Mouse (Mus musculus): ENCODE measurements around the gene Pde6d. TPM values are rescaled to one million over a fixed set of nuclear protein-coding genes. Genes with fewer than 3 reads are reported as not detected.

The Pde6d gene
- total RNA-seq, 1 experiment from 2014 or later: 4.1 TPM

GRCm38 (mm10) chr1:86509410-86509809 lies 73.0 kb downstream of the Pde6d start:
- peak; percentile 94 for ATAC-seq (replicated peaks; ENCODE audit: insufficient number of reproducible peaks, low FRiP score, low TSS enrichment, poor library complexity, severe bottlenecking)

GRCm38 (mm10) chr1:86507866-86508265 lies 74.6 kb downstream of the Pde6d start:
- ATAC-seq (replicated peaks; ENCODE audit: insufficient number of reproducible peaks, low FRiP score, low TSS enrichment, poor library complexity, severe bottlenecking): no peak

GRCm38 (mm10) chr1:86506420-86506819 lies 76.0 kb downstream of the Pde6d start:
- ATAC-seq (replicated peaks; ENCODE audit: insufficient number of reproducible peaks, low FRiP score, low TSS enrichment, poor library complexity, severe bottlenecking): no peak

- ATAC-seq (replicated peaks; ENCODE audit: insufficient number of reproducible peaks, low FRiP score, low TSS enrichment, poor library complexity, severe bottlenecking): no peak
These were observed 77.0 kb downstream of the Pde6d start for GRCm38 (mm10) chr1:86505461-86505860.

GRCm38 (mm10) chr1:86504697-86505421 lies 77.6 kb downstream of the Pde6d start:
- no peak for ATAC-seq (replicated peaks; ENCODE audit: insufficient number of reproducible peaks, low FRiP score, low TSS enrichment, poor library complexity, severe bottlenecking)

GRCm38 (mm10) chr1:86503906-86504696 lies 78.3 kb downstream of the Pde6d start:
- peak; percentile 48 for ATAC-seq (replicated peaks; ENCODE audit: insufficient number of reproducible peaks, low FRiP score, low TSS enrichment, poor library complexity, severe bottlenecking)

- peak; percentile 47 for ATAC-seq (replicated peaks; ENCODE audit: insufficient number of reproducible peaks, low FRiP score, low TSS enrichment, poor library complexity, severe bottlenecking)
These were observed 79.2 kb downstream of the Pde6d start for GRCm38 (mm10) chr1:86503165-86503747.

GRCm38 (mm10) chr1:86502221-86503048 lies 80.0 kb downstream of the Pde6d start:
- ATAC-seq (replicated peaks; ENCODE audit: insufficient number of reproducible peaks, low FRiP score, low TSS enrichment, poor library complexity, severe bottlenecking): no peak

- peak; percentile 23 for ATAC-seq (replicated peaks; ENCODE audit: insufficient number of reproducible peaks, low FRiP score, low TSS enrichment, poor library complexity, severe bottlenecking)
These were observed 80.9 kb downstream of the Pde6d start for GRCm38 (mm10) chr1:86501559-86501958.

- ATAC-seq (replicated peaks; ENCODE audit: insufficient number of reproducible peaks, low FRiP score, low TSS enrichment, poor library complexity, severe bottlenecking): no peak
These were observed 81.3 kb downstream of the Pde6d start for GRCm38 (mm10) chr1:86501114-86501532.

- ATAC-seq (replicated peaks; ENCODE audit: insufficient number of reproducible peaks, low FRiP score, low TSS enrichment, poor library complexity, severe bottlenecking): no peak
These were observed 81.7 kb downstream of the Pde6d start for GRCm38 (mm10) chr1:86500681-86501080.

- ATAC-seq (replicated peaks; ENCODE audit: insufficient number of reproducible peaks, low FRiP score, low TSS enrichment, poor library complexity, severe bottlenecking): peak; percentile 27; the same call in 1 of the 2 replicates
These were observed 82.5 kb downstream of the Pde6d start for GRCm38 (mm10) chr1:86499903-86500302.

GRCm38 (mm10) chr1:86498611-86499010 lies 83.8 kb downstream of the Pde6d start:
- no peak for ATAC-seq (replicated peaks; ENCODE audit: insufficient number of reproducible peaks, low FRiP score, low TSS enrichment, poor library complexity, severe bottlenecking)

- peak; percentile 38 for ATAC-seq (replicated peaks; ENCODE audit: insufficient number of reproducible peaks, low FRiP score, low TSS enrichment, poor library complexity, severe bottlenecking)
These were observed 84.4 kb downstream of the Pde6d start for GRCm38 (mm10) chr1:86497986-86498385.

GRCm38 (mm10) chr1:86497361-86497760 lies 85.1 kb downstream of the Pde6d start:
- ATAC-seq (replicated peaks; ENCODE audit: insufficient number of reproducible peaks, low FRiP score, low TSS enrichment, poor library complexity, severe bottlenecking): no peak

GRCm38 (mm10) chr1:86496340-86496739 lies 86.1 kb downstream of the Pde6d start:
- ATAC-seq (replicated peaks; ENCODE audit: insufficient number of reproducible peaks, low FRiP score, low TSS enrichment, poor library complexity, severe bottlenecking): no peak

- no peak for ATAC-seq (replicated peaks; ENCODE audit: insufficient number of reproducible peaks, low FRiP score, low TSS enrichment, poor library complexity, severe bottlenecking)
These were observed 88.6 kb downstream of the Pde6d start for GRCm38 (mm10) chr1:86493783-86494182.
